Mouse (Mus musculus): ENCODE data around the gene Jam3.

DNA sequence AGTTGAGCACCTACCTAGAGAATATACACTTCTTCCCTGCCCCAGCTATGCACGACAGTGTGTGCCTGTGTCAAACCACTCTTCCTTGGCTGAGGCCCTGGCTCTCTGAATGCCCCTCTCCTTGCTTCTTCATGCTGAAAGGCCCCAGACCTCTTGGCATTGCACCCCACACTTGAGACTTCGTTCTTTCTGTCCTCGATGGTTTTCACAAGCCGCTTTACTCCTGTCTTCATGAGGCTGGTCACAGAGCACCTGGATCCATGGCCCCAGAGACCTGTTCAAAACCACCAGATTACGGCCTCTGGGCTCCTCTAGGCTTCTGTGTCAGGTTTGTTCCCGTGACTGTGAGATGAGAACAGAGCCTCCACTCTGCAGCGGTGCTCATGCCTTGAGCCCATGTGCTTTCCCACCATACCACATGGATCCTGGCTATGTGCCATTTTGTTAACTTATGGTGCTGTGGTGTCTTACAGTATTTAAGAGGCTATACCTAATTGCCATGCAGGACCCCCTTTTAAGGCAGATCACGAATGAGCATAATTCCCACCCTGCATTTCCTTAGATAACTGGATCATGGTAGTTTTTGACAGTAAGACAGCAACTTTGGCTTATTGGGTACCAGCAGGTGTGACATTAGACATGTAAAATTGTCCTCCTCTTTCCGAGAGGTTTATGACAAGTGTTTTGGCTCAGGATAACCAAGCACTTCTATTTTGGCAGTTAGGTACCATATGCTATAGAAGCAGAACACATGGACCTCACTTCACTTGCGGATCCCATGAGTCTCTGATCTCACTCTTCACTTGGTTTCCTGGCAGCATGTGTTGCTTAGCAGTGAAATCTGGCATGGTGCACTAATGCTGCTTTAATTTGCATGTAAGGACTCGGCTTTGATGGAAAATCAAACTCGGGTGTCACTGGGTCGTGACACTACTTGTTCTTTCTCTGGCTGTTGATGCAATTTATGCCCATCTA lies 64.1 kb downstream of the Jam3 start:
- TF ChIP-seq POLR2A (IDR thresholded peaks at IDR 0.05; ENCODE audit: low read depth, low read length) (no peak), CTCF (conservative IDR thresholded peaks at IDR 0.05; ENCODE audit: insufficient read depth, insufficient read length, low read depth, low read length) (no peak)
